Mouse (Mus musculus): ENCODE data around the gene Prkce. TPM values are rescaled to one million over a fixed set of nuclear protein-coding genes. Genes with fewer than 3 reads are reported as not detected.

Gene Prkce
- polyA plus RNA-seq, 1 experiment from 2014 or later = 11.0 TPM

GRCm38 (mm10) chr17:86429877-86430276, 262.3 kb downstream of the Prkce start:
- no peaks in the 10 kb centered on the region for H3K9me3 ChIP-seq (replicated peaks)
- no peaks in the 10 kb centered on the region for H3K27me3 ChIP-seq
- H3K4me2 ChIP-seq (replicated peaks) = no peak overlapping the region
- 89% methylated on average over 6 of the region's 6 CpGs for WGBS
- H3K9ac ChIP-seq = no peak overlapping the region
- H3K27ac ChIP-seq = no peak overlapping the region
- H3K36me3 ChIP-seq = no peaks in the 10 kb centered on the region
- no peak for ATAC-seq (ENCODE audit: low FRiP score)
- H3K4me1 ChIP-seq = no peaks in the 10 kb centered on the region
- H3K4me3 ChIP-seq = no peak overlapping the region

- H3K4me2 ChIP-seq (replicated peaks) = no peak overlapping the region
- no peak for ATAC-seq (ENCODE audit: low FRiP score)
Measured at GRCm38 (mm10) chr17:86433117-86433516, 265.5 kb downstream of the Prkce start.

DNA sequence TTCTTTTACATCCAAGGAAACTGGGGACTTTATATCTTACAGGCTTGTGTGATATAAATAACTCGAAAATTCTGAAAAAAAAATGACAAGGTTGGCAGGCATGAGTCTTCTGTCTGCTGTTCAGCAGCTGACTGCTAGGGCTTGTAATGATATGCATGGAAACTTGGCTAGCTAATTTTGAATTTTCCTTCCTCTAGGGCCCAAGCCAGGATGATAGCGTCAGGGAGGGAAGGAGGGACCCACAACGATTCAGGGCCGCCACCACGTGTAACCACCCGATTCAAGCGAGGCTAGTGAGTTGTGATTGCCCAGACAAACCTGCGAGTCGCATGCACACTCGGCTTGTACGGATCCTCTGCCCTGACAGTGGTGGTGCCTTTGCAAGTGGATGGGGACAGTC, 266.2 kb downstream of the Prkce start:
- Histone ChIP-seq H3K9me3 (replicated peaks) (no peaks in the 10 kb centered on the region), H3K4me3 (no peak overlapping the region), H3K27ac (no peak overlapping the region), H3K4me2 (replicated peaks) (no peak overlapping the region), H3K36me3 (no peaks in the 10 kb centered on the region), H3K27me3 (no peaks in the 10 kb centered on the region), H3K9ac (no peak overlapping the region), H3K4me1 (no peaks in the 10 kb centered on the region; the same call in 1 of the 2 replicates)
- 89% methylated on average over 11 of the region's 11 CpGs for WGBS
- ATAC-seq (ENCODE audit: low FRiP score) = no peak

More at GRCm38 (mm10) chr17:86433117-86433516, 265.5 kb downstream of the Prkce start:
- no peak overlapping the region for H3K9ac ChIP-seq
- H3K4me1 ChIP-seq = no peaks in the 10 kb centered on the region; the same call in 1 of the 2 replicates
- no peak overlapping the region for H3K27ac ChIP-seq
- no peaks in the 10 kb centered on the region for H3K36me3 ChIP-seq
- H3K9me3 ChIP-seq (replicated peaks) = no peaks in the 10 kb centered on the region
- no peak overlapping the region for H3K4me3 ChIP-seq
- no peaks in the 10 kb centered on the region for H3K27me3 ChIP-seq
- WGBS = 83% methylated on average over 2 of the region's 2 CpGs

DNA sequence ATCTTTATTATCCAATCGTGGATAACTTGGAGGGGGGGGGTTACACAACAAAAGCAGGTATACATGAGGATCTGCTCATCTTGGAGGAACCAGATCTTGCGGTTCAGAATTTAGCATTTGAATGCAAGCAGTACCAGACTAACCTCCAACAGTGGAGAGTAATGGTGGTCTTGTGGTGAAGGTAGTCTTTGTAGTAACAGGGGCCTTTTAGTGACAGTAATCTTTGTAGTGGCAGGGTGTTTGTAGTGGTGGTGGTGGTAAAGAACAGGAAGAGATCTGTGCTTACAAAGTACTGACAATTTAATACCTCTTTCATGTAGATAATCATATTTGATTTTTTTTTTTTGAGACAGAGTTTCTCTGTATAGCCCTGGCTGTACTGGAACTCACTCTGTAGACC, 267.2 kb downstream of the Prkce start:
- no peak overlapping the region for H3K4me2 ChIP-seq (replicated peaks)
- H3K4me3 ChIP-seq = no peak overlapping the region
- H3K27ac ChIP-seq = no peak overlapping the region
- no peak overlapping the region for H3K9ac ChIP-seq
- H3K27me3 ChIP-seq = no peaks in the 10 kb centered on the region
- no peaks in the 10 kb centered on the region for H3K9me3 ChIP-seq (replicated peaks)
- H3K4me1 ChIP-seq = no peaks in the 10 kb centered on the region; the same call in 1 of the 2 replicates
- H3K36me3 ChIP-seq = no peaks in the 10 kb centered on the region
- WGBS = 63% methylated on average over 2 of the region's 2 CpGs
- no peak for ATAC-seq (ENCODE audit: low FRiP score)

DNA sequence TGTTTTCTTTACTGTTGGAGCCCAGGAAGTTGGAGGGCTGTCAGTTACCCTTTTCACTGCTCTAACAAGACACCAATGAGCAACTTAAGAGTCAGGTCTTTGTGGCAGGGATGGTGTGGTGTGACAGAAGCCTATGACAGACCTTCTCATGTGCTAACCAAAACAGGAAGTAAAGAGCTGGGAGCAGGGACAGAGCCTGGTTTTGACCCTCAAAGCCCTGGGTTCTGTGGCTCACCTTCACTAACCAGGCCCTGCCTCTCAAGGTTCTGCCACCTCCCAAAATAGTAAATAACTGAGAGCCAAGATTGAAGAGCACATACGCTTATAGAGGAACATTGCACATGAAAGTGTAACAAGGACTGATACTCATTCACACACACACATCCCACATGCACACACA, 268.0 kb downstream of the Prkce start:
- H3K4me3 ChIP-seq = no peak overlapping the region
- no peaks in the 10 kb centered on the region for H3K27me3 ChIP-seq
- H3K36me3 ChIP-seq = no peaks in the 10 kb centered on the region
- no peak overlapping the region for H3K4me2 ChIP-seq (replicated peaks)
- no peaks in the 10 kb centered on the region; the same call in 1 of the 2 replicates for H3K4me1 ChIP-seq
- 95% methylated on average over 1 of the region's 1 CpGs for WGBS
- ATAC-seq (ENCODE audit: low FRiP score) = no peak
- no peak overlapping the region for H3K27ac ChIP-seq
- no peak overlapping the region for H3K9ac ChIP-seq
- no peaks in the 10 kb centered on the region for H3K9me3 ChIP-seq (replicated peaks)

DNA sequence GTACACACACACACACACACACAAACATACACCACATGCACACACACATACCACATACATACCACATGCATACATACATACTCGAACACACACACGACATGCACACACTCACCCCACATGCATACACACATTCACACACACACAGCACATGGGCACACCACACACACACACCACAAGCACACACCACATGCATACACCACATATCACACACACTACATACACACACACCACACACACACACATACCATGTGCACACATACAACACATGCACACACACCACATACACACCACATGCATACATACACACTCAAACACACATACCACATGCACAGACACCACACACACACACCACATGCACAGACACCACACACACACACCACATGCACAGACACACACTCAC, 268.4 kb downstream of the Prkce start:
- Histone ChIP-seq H3K36me3 (no peaks in the 10 kb centered on the region), H3K27me3 (no peaks in the 10 kb centered on the region), H3K4me1 (no peaks in the 10 kb centered on the region; the same call in 1 of the 2 replicates), H3K27ac (no peak overlapping the region), H3K4me3 (no peak overlapping the region), H3K4me2 (replicated peaks) (no peak overlapping the region), H3K9ac (no peak overlapping the region), H3K9me3 (replicated peaks) (no peaks in the 10 kb centered on the region)
- ATAC-seq (ENCODE audit: low FRiP score) = no peak
- WGBS = 100% methylated on average over 2 of the region's 2 CpGs

DNA sequence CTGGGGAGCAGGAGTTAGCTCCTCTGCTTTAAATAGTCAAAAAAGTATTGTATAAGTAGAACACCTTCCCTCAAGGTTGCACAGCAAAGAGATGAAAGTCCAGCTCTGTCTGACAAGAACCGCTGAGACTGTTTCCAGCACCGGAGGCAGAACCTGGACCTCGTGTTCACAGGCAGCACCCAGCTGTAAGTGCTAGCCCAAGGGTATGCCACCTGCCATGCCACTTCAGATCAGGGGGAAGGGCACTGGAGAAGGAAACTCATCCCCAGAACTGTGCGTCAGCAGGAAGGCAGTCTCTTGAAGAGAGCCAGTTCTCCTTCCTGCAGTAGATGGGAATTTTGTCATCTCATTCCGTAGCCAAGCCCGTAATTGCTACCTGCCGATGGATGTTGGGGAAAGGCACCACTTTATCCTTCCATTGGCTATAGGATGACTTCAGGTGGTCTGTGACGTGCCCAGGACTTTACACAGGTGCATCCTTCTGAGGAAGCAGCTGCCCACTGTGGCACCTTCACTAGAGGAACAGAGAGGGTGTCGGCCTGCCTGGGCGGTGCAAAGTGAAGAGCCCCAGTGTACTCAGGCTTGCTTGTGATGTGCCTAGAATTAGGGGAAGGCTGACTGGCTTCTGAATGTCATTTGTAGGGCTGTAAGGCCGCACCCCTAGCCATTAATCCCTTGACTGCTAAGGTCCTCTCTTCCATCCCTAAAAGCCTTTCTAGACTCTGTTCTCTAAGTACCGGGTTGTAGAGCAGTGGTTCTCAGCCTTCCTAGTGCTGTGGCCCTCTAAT, 269.2 kb downstream of the Prkce start:
- no peaks in the 10 kb centered on the region for H3K36me3 ChIP-seq
- 90% methylated on average over 12 of the region's 12 CpGs for WGBS
- no peaks in the 10 kb centered on the region for H3K27me3 ChIP-seq
- no peak for ATAC-seq (ENCODE audit: low FRiP score)
- no peaks in the 10 kb centered on the region for H3K9me3 ChIP-seq (replicated peaks)
- no peak overlapping the region for H3K4me3 ChIP-seq
- H3K4me1 ChIP-seq = no peaks in the 10 kb centered on the region; the same call in 1 of the 2 replicates
- no peak overlapping the region for H3K9ac ChIP-seq
- no peak overlapping the region for H3K27ac ChIP-seq
- H3K4me2 ChIP-seq (replicated peaks) = no peak overlapping the region

- Histone ChIP-seq H3K9ac (no peak overlapping the region), H3K4me1 (no peaks in the 10 kb centered on the region; the same call in 1 of the 2 replicates), H3K4me3 (no peak overlapping the region), H3K27ac (no peak overlapping the region), H3K9me3 (replicated peaks) (no peaks in the 10 kb centered on the region), H3K27me3 (no peaks in the 10 kb centered on the region), H3K4me2 (replicated peaks) (no peak overlapping the region), H3K36me3 (no peaks in the 10 kb centered on the region)
- no peak for ATAC-seq (ENCODE audit: low FRiP score)
- 81% methylated on average over 20 of the region's 20 CpGs for WGBS
Measured at GRCm38 (mm10) chr17:86437516-86438277, 270.1 kb downstream of the Prkce start.

DNA sequence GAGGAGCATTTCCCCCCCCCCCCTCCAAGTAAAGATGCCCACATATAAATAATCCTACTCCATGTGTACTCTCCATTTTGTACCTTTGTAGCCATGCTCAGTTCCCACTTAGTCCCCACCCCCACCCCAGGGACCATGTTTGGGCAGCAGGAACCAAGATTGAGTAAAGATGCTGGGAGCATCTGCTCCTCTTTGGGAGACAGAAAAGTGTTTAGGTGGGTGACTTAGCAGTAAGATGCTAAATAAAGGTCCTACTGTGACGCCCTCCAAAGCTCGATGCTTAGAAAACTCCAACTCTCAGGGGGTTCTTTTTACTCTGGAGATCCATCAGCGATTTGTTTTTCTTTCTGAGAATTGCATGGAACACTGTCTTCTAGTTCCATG, 270.7 kb downstream of the Prkce start:
- Histone ChIP-seq H3K9me3 (replicated peaks) (no peaks in the 10 kb centered on the region), H3K4me3 (no peak overlapping the region), H3K36me3 (no peaks in the 10 kb centered on the region), H3K9ac (no peak overlapping the region), H3K4me1 (no peaks in the 10 kb centered on the region; the same call in 1 of the 2 replicates), H3K27ac (no peak overlapping the region), H3K27me3 (no peaks in the 10 kb centered on the region), H3K4me2 (replicated peaks) (no peak overlapping the region)
- 82% methylated on average over 3 of the region's 3 CpGs for WGBS
- ATAC-seq (ENCODE audit: low FRiP score) = no peak

DNA sequence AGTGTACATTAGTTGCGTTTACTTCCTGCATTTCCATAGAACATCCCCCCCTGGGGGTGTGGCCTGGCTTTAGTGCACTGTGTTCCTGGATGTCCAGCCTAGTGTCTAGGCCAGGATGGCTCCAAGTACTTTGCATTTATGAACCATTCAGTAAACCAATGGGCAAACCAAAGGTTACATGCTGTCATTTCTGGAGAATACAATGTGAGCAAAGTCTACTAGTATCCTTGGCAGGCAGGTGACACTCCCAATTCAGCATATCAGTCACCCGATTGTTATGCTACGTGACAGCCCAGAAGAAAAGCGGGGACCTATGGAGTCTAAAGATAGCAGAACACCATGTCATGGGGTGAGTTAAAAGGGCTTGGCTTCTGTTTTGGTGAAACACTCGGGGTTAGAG, 271.2 kb downstream of the Prkce start:
- Histone ChIP-seq H3K9ac (no peak overlapping the region), H3K36me3 (no peaks in the 10 kb centered on the region), H3K9me3 (replicated peaks) (no peaks in the 10 kb centered on the region), H3K4me2 (replicated peaks) (no peak overlapping the region), H3K27ac (no peak overlapping the region), H3K4me3 (no peak overlapping the region), H3K27me3 (no peaks in the 10 kb centered on the region), H3K4me1 (no peaks in the 10 kb centered on the region; the same call in 1 of the 2 replicates)
- no peak for ATAC-seq (ENCODE audit: low FRiP score)
- 83% methylated on average over 5 of the region's 5 CpGs for WGBS

- Histone ChIP-seq H3K9me3 (replicated peaks) (no peaks in the 10 kb centered on the region), H3K4me3 (no peak overlapping the region), H3K27me3 (no peaks in the 10 kb centered on the region), H3K4me1 (peaks cover 6% of the 10 kb centered on the region), H3K27ac (no peak overlapping the region), H3K9ac (no peak overlapping the region), H3K36me3 (no peaks in the 10 kb centered on the region), H3K4me2 (replicated peaks) (no peak overlapping the region)
- WGBS = 89% methylated on average over 7 of the region's 7 CpGs
- no peak for ATAC-seq (ENCODE audit: low FRiP score)
Measured at GRCm38 (mm10) chr17:86441098-86441497, 273.5 kb downstream of the Prkce start.

- Histone ChIP-seq H3K36me3 (no peaks in the 10 kb centered on the region), H3K4me1 (peaks cover 6% of the 10 kb centered on the region), H3K27me3 (no peaks in the 10 kb centered on the region), H3K27ac (no peak overlapping the region), H3K4me3 (no peak overlapping the region), H3K9ac (no peak overlapping the region), H3K9me3 (replicated peaks) (0 out of 2 replicates have a peak, but pooled peaks cover 3% of the 10 kb centered on the region), H3K4me2 (replicated peaks) (no peak overlapping the region)
- no peak for ATAC-seq (ENCODE audit: low FRiP score)
- 76% methylated on average over 7 of the region's 7 CpGs for WGBS
Measured at GRCm38 (mm10) chr17:86443886-86444285, 276.3 kb downstream of the Prkce start.
